Mouse (Mus musculus) E14TG2a.4 (cell line): ENCODE results near the gene Mc3r.
A peak's percentile ranks its signal among the peaks of the same experiment; 100 is the strongest.

ENCODE experiments used
- H3K27me3 ChIP-seq: 2 replicates; pipeline ENCODE4 v1.6.1; 2014; ENCODE audit warnings: low read length, control low read depth; ENCODE audit not compliant: insufficient read depth
- H3K36me3 ChIP-seq: 2 replicates; pipeline ENCODE4 v1.6.1; 2014; ENCODE audit warnings: low read length, control low read depth; ENCODE audit not compliant: insufficient read depth
- H3K4me1 ChIP-seq: replicated peaks from 2 replicates; pipeline ENCODE4 v1.6.1; 2014; ENCODE audit warnings: low read depth, low read length, control low read depth
- H3K4me3 ChIP-seq: replicated peaks from 2 replicates; pipeline ENCODE4 v1.5.1; 2014; ENCODE audit warnings: mild to moderate bottlenecking, low read length
- H3K9me3 ChIP-seq: 2 replicates; pipeline ENCODE4 v1.6.1; 2014; ENCODE audit warnings: low read length, control low read depth
- CTCF ChIP-seq: conservative IDR thresholded peaks from 2 replicates; pipeline ENCODE4 v1.5.1; 2014; ENCODE audit warnings: low read length
- NANOG ChIP-seq: IDR thresholded peaks from 2 replicates; pipeline ENCODE4 v1.6.1; 2014; ENCODE audit warnings: borderline replicate concordance, low read length, mixed read lengths
- POU5F1 ChIP-seq: IDR thresholded peaks from 2 replicates; pipeline ENCODE4 v1.6.1; 2014; ENCODE audit warnings: low read length, borderline replicate concordance

Gene Mc3r

DNA sequence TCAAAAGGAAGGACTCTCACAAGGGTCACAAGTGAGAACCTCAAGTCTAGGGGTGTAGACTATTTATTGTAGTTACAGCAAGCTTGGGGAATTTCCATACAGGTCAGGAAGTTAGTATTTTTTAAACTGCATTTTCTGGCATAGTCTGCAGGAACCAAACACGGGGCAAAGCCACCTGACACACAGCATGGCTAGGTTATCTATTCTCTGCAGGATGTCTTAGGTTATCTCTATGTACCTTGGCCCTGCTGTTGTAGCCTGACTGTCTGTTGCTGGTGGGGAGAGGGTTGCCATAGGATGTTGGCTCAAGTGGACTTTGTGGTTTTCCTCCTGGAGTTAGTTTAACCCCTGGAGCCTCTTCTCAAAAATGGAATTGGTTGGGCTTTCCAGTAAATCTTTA lies 49.8 kb downstream of the Mc3r start:
- Histone ChIP-seq H3K27me3 (no peaks in the 10 kb centered on the region), H3K4me1 (peaks cover 56% of the 10 kb centered on the region)
- TF ChIP-seq CTCF (no peak), POU5F1 (no peak), NANOG (no peak)

GRCm38 (mm10) chr2:172298542-172298941 lies 50.2 kb downstream of the Mc3r start:
- Histone ChIP-seq H3K36me3 (no peaks in the 10 kb centered on the region), H3K4me1 (peaks cover 54% of the 10 kb centered on the region), H3K9me3 (peaks cover 15% of the 10 kb centered on the region), H3K4me3 (no peak overlapping the region), H3K27me3 (no peaks in the 10 kb centered on the region)
- TF ChIP-seq CTCF, result no peak
- no peak for TF ChIP-seq POU5F1
- no peak for TF ChIP-seq NANOG

More for the DNA sequence above, 49.8 kb downstream of the Mc3r start:
- H3K9me3 ChIP-seq, result peaks cover 15% of the 10 kb centered on the region
- no peak overlapping the region for H3K4me3 ChIP-seq
- H3K36me3 ChIP-seq, result no peaks in the 10 kb centered on the region

- Histone ChIP-seq H3K9me3 (peaks cover 15% of the 10 kb centered on the region), H3K36me3 (no peaks in the 10 kb centered on the region), H3K27me3 (no peaks in the 10 kb centered on the region), H3K4me1 (peaks cover 62% of the 10 kb centered on the region), H3K4me3 (peak overlapping the region; percentile 45)
- TF ChIP-seq POU5F1, result no peak
- no peak for TF ChIP-seq CTCF
- peak; percentile 28; the same call in 1 of the 2 replicates for TF ChIP-seq NANOG
Observed at GRCm38 (mm10) chr2:172299126-172299921, 51.0 kb downstream of the Mc3r start.
